In genomic region chr19:17467556-17468211, GRCm38 (mm10) we compare ENCODE assay signal across 9 mouse cellular contexts.
DNase-seq lines count a peak whose midpoint lies in the region; ATAC-seq lines count a peak whose summit lies in the region.
"Had no signal": no experiment of that assay in that cellular context is flagged by ENCODE, and none has a peak within 500 bp of the region (broad histone marks: within the 10 kb centered on the region; RNA-seq: fewer than 3 reads in every experiment).

No protein-coding gene starts in this region.

- no peaks in the 10 kb centered on the region for H3K4me1 ChIP-seq in neural tube, embryonic 11.5 days (ENCODE audit: control insufficient read depth, insufficient read depth, low read length)
- no peaks in the 10 kb centered on the region for H3K4me1 ChIP-seq in hindbrain, embryonic 15.5 days (replicated peaks)

- H3K4me3 ChIP-seq in neural tube, embryonic 11.5 days (ENCODE audit: low read depth, low read length): no peak overlapping the region
- no peak overlapping the region for H3K4me3 ChIP-seq in hindbrain, embryonic 15.5 days
- H3K4me3 ChIP-seq: embryonic facial prominence, embryonic 15.5 days had no signal

- no peak overlapping the region for H3K4me2 ChIP-seq in neural tube, embryonic 11.5 days (ENCODE audit: low read depth)
- no peak overlapping the region for H3K4me2 ChIP-seq in hindbrain, embryonic 15.5 days
- H3K4me2 ChIP-seq: embryonic facial prominence, embryonic 15.5 days had no signal

- H3K27me3 ChIP-seq in neural tube, embryonic 11.5 days (ENCODE audit: control insufficient read depth, insufficient read depth, low read length): no peaks in the 10 kb centered on the region
- no peaks in the 10 kb centered on the region for H3K27me3 ChIP-seq in hindbrain, embryonic 15.5 days
- H3K27me3 ChIP-seq: embryonic facial prominence, embryonic 15.5 days had no signal

- H3K9ac ChIP-seq in neural tube, embryonic 11.5 days (ENCODE audit: low read length): no peak overlapping the region
- no peak overlapping the region for H3K9ac ChIP-seq in hindbrain, embryonic 15.5 days
- H3K9ac ChIP-seq: embryonic facial prominence, embryonic 15.5 days had no signal

- no peak overlapping the region for H3K27ac ChIP-seq in neural tube, embryonic 11.5 days (ENCODE audit: low read depth, low read length)
- H3K27ac ChIP-seq in hindbrain, embryonic 15.5 days (replicated peaks): no peak overlapping the region
- H3K27ac ChIP-seq: embryonic facial prominence, embryonic 15.5 days had no signal

- no peaks in the 10 kb centered on the region for H3K36me3 ChIP-seq in neural tube, embryonic 11.5 days (ENCODE audit: control insufficient read depth, insufficient read depth, low read length)
- no peaks in the 10 kb centered on the region for H3K36me3 ChIP-seq in hindbrain, embryonic 15.5 days
- H3K36me3 ChIP-seq: embryonic facial prominence, embryonic 15.5 days had no signal

- peak; percentile 6 for DNase-seq in cerebellum, adult 8-10 months
- no peak for DNase-seq in cerebellum, adult 11-12 months
- no peak for DNase-seq in neural tube, embryonic 11.5 days (ENCODE audit: low spot score)
- DNase-seq in neural tube, embryonic 10.5 days (ENCODE audit: extremely low spot score, low spot score): no peak
- peak; percentile 25 for DNase-seq in lung, postnatal 25 days (ENCODE audit: low spot score)
- no peak for DNase-seq in spleen, adult 18-20 months

- WGBS in neural tube, embryonic 11.5 days: 65% methylated on average over 6 of the region's 6 CpGs
- WGBS in hindbrain, embryonic 15.5 days: 61% methylated on average over 6 of the region's 6 CpGs

- ATAC-seq in neural tube, embryonic 11.5 days (ENCODE audit: insufficient read depth, low FRiP score, low TSS enrichment): peak; percentile 60; the same call in 1 of the 2 replicates
- ATAC-seq in hindbrain, embryonic 15.5 days (ENCODE audit: low FRiP score, low read depth): peak; percentile 86
- ATAC-seq in megakaryocyte progenitor cell, adult 5-6 weeks (replicated peaks; ENCODE audit: poor library complexity): no peak

- H3K9me3 ChIP-seq in neural tube, embryonic 11.5 days (ENCODE audit: control insufficient read depth, low read length): no peaks in the 10 kb centered on the region
- no peaks in the 10 kb centered on the region for H3K9me3 ChIP-seq in hindbrain, embryonic 15.5 days
- H3K9me3 ChIP-seq: embryonic facial prominence, embryonic 15.5 days had no signal

Comparison
In these comparisons a context has a peak if more than half of its experiments do, and no peak if none do; other contexts are left out.
1. DNase-seq: peak in cerebellum, adult 8-10 months (single experiment) and lung, postnatal 25 days (single experiment); none in cerebellum, adult 11-12 months (single experiment), neural tube, embryonic 11.5 days (single experiment), neural tube, embryonic 10.5 days (single experiment) and spleen, adult 18-20 months (0 of 2).